Mouse (Mus musculus): ENCODE results near the gene A4gnt. TPM values are rescaled to one million over a fixed set of nuclear protein-coding genes. Genes with fewer than 3 reads are reported as not detected.
"Not testable (repeated sequence)": the region's sequence is repeated elsewhere in the genome, so short reads cannot be mapped to it uniquely, and the experiment has no call there.

Gene A4gnt
- polyA plus RNA-seq, 1 experiment from 2014 or later = 0.07 TPM

GRCm38 (mm10) chr9:99591144-99591543 is 21.2 kb upstream of the A4gnt start:
- H3K9me3 ChIP-seq (ENCODE audit: control insufficient read depth, low read length) = no peaks in the 10 kb centered on the region
- no peak for ATAC-seq (ENCODE audit: low FRiP score, low TSS enrichment)
- H3K27me3 ChIP-seq (ENCODE audit: control insufficient read depth, insufficient read depth, low read length) = no peaks in the 10 kb centered on the region
- no peaks in the 10 kb centered on the region for H3K36me3 ChIP-seq (ENCODE audit: control insufficient read depth, insufficient read depth, low read length)
- no peaks in the 10 kb centered on the region for H3K4me1 ChIP-seq (ENCODE audit: control insufficient read depth, insufficient read depth, low read length)
- no peak overlapping the region for H3K27ac ChIP-seq (ENCODE audit: low read depth, low read length)
- H3K9ac ChIP-seq (ENCODE audit: low read depth, low read length) = no peak overlapping the region
- WGBS = 73% methylated on average over 8 of the region's 8 CpGs
- H3K4me3 ChIP-seq (ENCODE audit: low read length) = no peak overlapping the region
- no peak overlapping the region for H3K4me2 ChIP-seq (replicated peaks; ENCODE audit: low read depth, low read length)

DNA sequence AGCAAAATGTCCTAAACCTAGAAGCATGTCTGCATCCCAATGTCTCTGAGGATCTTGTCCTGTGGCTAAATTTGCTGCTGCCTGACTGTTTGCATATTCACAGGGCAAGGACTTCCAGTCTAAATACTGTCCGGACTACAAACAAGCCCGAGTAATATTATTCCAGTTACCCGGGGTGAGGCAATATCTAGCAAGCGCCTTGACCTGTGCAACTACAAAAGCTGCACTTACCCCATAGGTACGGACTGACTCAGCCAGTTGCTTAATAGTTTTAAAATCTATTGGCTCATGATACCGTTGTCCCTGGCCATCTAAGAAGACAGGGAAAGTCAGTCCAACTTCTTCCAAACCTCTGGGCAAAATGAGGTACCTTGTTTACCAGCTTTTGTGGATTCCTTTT is 13.2 kb upstream of the A4gnt start:
- ATAC-seq (ENCODE audit: low FRiP score, low TSS enrichment); H3K4me3 ChIP-seq (ENCODE audit: low read length); H3K27me3 ChIP-seq (ENCODE audit: control insufficient read depth, insufficient read depth, low read length); H3K9ac ChIP-seq (ENCODE audit: low read depth, low read length); H3K4me2 ChIP-seq (replicated peaks; ENCODE audit: low read depth, low read length); H3K9me3 ChIP-seq (ENCODE audit: control insufficient read depth, low read length); H3K4me1 ChIP-seq (ENCODE audit: control insufficient read depth, insufficient read depth, low read length); H3K36me3 ChIP-seq (ENCODE audit: control insufficient read depth, insufficient read depth, low read length); H3K27ac ChIP-seq (ENCODE audit: low read depth, low read length): not testable (repeated sequence)
- WGBS = 94% methylated on average over 6 of the region's 6 CpGs

GRCm38 (mm10) chr9:99603566-99603965 is 8.7 kb upstream of the A4gnt start:
- no peaks in the 10 kb centered on the region for H3K36me3 ChIP-seq (ENCODE audit: control insufficient read depth, insufficient read depth, low read length)
- WGBS = 59% methylated on average over 2 of the region's 2 CpGs
- no peak for ATAC-seq (ENCODE audit: low FRiP score, low TSS enrichment)
- no peak overlapping the region for H3K4me2 ChIP-seq (replicated peaks; ENCODE audit: low read depth, low read length)
- no peak overlapping the region for H3K4me3 ChIP-seq (ENCODE audit: low read length)
- H3K4me1 ChIP-seq (ENCODE audit: control insufficient read depth, insufficient read depth, low read length) = no peaks in the 10 kb centered on the region
- no peak overlapping the region for H3K9ac ChIP-seq (ENCODE audit: low read depth, low read length)
- no peaks in the 10 kb centered on the region for H3K9me3 ChIP-seq (ENCODE audit: control insufficient read depth, low read length)
- H3K27me3 ChIP-seq (ENCODE audit: control insufficient read depth, insufficient read depth, low read length) = no peaks in the 10 kb centered on the region; the same call in 1 of the 2 replicates
- H3K27ac ChIP-seq (ENCODE audit: low read depth, low read length) = no peak overlapping the region

- WGBS = 96% methylated on average over 8 of the region's 8 CpGs
- ATAC-seq (ENCODE audit: low FRiP score, low TSS enrichment) = no peak
Observed at GRCm38 (mm10) chr9:99619688-99620087, 7.4 kb downstream of the A4gnt start.

GRCm38 (mm10) chr9:99620196-99620595 is 7.9 kb downstream of the A4gnt start:
- Histone ChIP-seq H3K36me3 (ENCODE audit: control insufficient read depth, insufficient read depth, low read length) (no peaks in the 10 kb centered on the region), H3K9ac (ENCODE audit: low read depth, low read length) (no peak overlapping the region), H3K4me3 (ENCODE audit: low read length) (no peak overlapping the region), H3K9me3 (ENCODE audit: control insufficient read depth, low read length) (no peaks in the 10 kb centered on the region), H3K27ac (ENCODE audit: low read depth, low read length) (no peak overlapping the region), H3K4me2 (replicated peaks; ENCODE audit: low read depth, low read length) (no peak overlapping the region), H3K27me3 (ENCODE audit: control insufficient read depth, insufficient read depth, low read length) (no peaks in the 10 kb centered on the region), H3K4me1 (ENCODE audit: control insufficient read depth, insufficient read depth, low read length) (no peaks in the 10 kb centered on the region)
- WGBS = 84% methylated on average over 11 of the region's 11 CpGs
- ATAC-seq (ENCODE audit: low FRiP score, low TSS enrichment) = no peak

More at GRCm38 (mm10) chr9:99619688-99620087, 7.4 kb downstream of the A4gnt start:
- H3K4me3 ChIP-seq (ENCODE audit: low read length) = no peak overlapping the region
- no peaks in the 10 kb centered on the region for H3K36me3 ChIP-seq (ENCODE audit: control insufficient read depth, insufficient read depth, low read length)
- no peaks in the 10 kb centered on the region for H3K27me3 ChIP-seq (ENCODE audit: control insufficient read depth, insufficient read depth, low read length)
- no peak overlapping the region for H3K9ac ChIP-seq (ENCODE audit: low read depth, low read length)
- H3K4me1 ChIP-seq (ENCODE audit: control insufficient read depth, insufficient read depth, low read length) = no peaks in the 10 kb centered on the region
- H3K27ac ChIP-seq (ENCODE audit: low read depth, low read length) = no peak overlapping the region
- no peaks in the 10 kb centered on the region for H3K9me3 ChIP-seq (ENCODE audit: control insufficient read depth, low read length)
- H3K4me2 ChIP-seq (replicated peaks; ENCODE audit: low read depth, low read length) = no peak overlapping the region

GRCm38 (mm10) chr9:99622034-99622433 is 9.7 kb downstream of the A4gnt start:
- Histone ChIP-seq H3K27me3 (ENCODE audit: control insufficient read depth, insufficient read depth, low read length) (no peaks in the 10 kb centered on the region), H3K27ac (ENCODE audit: low read depth, low read length) (no peak overlapping the region), H3K4me2 (replicated peaks; ENCODE audit: low read depth, low read length) (no peak overlapping the region), H3K4me1 (ENCODE audit: control insufficient read depth, insufficient read depth, low read length) (no peaks in the 10 kb centered on the region), H3K4me3 (ENCODE audit: low read length) (no peak overlapping the region), H3K36me3 (ENCODE audit: control insufficient read depth, insufficient read depth, low read length) (no peaks in the 10 kb centered on the region), H3K9me3 (ENCODE audit: control insufficient read depth, low read length) (no peaks in the 10 kb centered on the region), H3K9ac (ENCODE audit: low read depth, low read length) (no peak overlapping the region)
- no peak for ATAC-seq (ENCODE audit: low FRiP score, low TSS enrichment)
- 85% methylated on average over 1 of the region's 1 CpGs for WGBS

GRCm38 (mm10) chr9:99622966-99623365 is 10.7 kb downstream of the A4gnt start:
- H3K4me3 ChIP-seq (ENCODE audit: low read length) = no peak overlapping the region
- no peak overlapping the region for H3K27ac ChIP-seq (ENCODE audit: low read depth, low read length)
- H3K9ac ChIP-seq (ENCODE audit: low read depth, low read length) = no peak overlapping the region
- H3K27me3 ChIP-seq (ENCODE audit: control insufficient read depth, insufficient read depth, low read length) = no peaks in the 10 kb centered on the region
- H3K36me3 ChIP-seq (ENCODE audit: control insufficient read depth, insufficient read depth, low read length) = no peaks in the 10 kb centered on the region
- 48% methylated on average over 2 of the region's 2 CpGs for WGBS
- no peaks in the 10 kb centered on the region for H3K9me3 ChIP-seq (ENCODE audit: control insufficient read depth, low read length)
- H3K4me2 ChIP-seq (replicated peaks; ENCODE audit: low read depth, low read length) = no peak overlapping the region
- no peak for ATAC-seq (ENCODE audit: low FRiP score, low TSS enrichment)
- no peaks in the 10 kb centered on the region for H3K4me1 ChIP-seq (ENCODE audit: control insufficient read depth, insufficient read depth, low read length)

DNA sequence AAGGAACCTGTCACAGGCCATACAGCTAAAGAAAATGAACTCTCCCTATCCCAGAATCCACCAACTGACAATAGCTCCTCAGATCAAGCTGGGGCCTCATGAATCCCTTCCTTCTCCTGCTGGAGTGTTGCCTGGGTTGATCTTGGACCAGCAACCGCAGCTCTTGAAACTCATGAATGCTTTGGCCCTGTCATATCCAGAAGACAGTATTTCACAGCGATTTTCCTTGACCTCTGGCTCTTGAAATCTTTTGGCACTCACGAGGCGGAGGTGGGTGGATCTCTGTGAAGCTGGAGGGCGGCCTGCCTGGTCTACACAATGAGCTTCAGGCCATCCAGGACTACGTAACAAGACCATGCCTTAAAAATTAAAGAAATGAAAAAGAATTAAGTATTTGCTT is 11.8 kb downstream of the A4gnt start:
- H3K9me3 ChIP-seq (ENCODE audit: control insufficient read depth, low read length) = no peaks in the 10 kb centered on the region
- no peak for ATAC-seq (ENCODE audit: low FRiP score, low TSS enrichment)
- 85% methylated on average over 6 of the region's 6 CpGs for WGBS
- no peak overlapping the region for H3K4me2 ChIP-seq (replicated peaks; ENCODE audit: low read depth, low read length)
- no peak overlapping the region for H3K27ac ChIP-seq (ENCODE audit: low read depth, low read length)
- no peak overlapping the region for H3K4me3 ChIP-seq (ENCODE audit: low read length)
- H3K36me3 ChIP-seq (ENCODE audit: control insufficient read depth, insufficient read depth, low read length) = no peaks in the 10 kb centered on the region
- H3K27me3 ChIP-seq (ENCODE audit: control insufficient read depth, insufficient read depth, low read length) = no peaks in the 10 kb centered on the region
- H3K9ac ChIP-seq (ENCODE audit: low read depth, low read length) = no peak overlapping the region
- H3K4me1 ChIP-seq (ENCODE audit: control insufficient read depth, insufficient read depth, low read length) = 0 out of 2 replicates have a peak, but pooled peaks cover 7% of the 10 kb centered on the region

DNA sequence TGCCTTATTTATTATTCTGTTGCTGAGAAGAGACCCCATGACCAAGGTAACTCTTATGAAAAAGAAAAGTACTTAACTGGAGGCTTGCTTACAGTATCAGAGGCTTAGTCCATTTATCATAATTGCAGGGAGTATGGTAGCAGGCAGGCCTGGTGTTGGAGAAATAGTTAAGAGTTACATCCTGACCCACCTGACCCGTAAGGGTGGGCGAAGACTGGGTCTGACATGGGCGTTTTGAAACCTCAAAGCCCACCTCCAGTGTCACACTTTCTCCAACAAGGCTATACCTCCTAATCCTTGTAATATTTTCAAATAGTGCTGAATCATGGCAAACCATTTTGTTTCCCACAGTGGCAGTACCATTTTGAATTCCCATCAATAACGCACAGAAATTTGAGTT is 16.3 kb downstream of the A4gnt start:
- peak overlapping the region; percentile 53 for H3K4me2 ChIP-seq (replicated peaks; ENCODE audit: low read depth, low read length)
- peaks cover 7% of the 10 kb centered on the region for H3K36me3 ChIP-seq (ENCODE audit: control insufficient read depth, insufficient read depth, low read length)
- no peak overlapping the region; the same call in 1 of the 2 replicates for H3K27ac ChIP-seq (ENCODE audit: low read depth, low read length)
- H3K9ac ChIP-seq (ENCODE audit: low read depth, low read length) = peak overlapping the region; percentile 63; the same call in 1 of the 2 replicates
- H3K4me3 ChIP-seq (ENCODE audit: low read length) = no peak overlapping the region; the same call in 1 of the 2 replicates
- ATAC-seq (ENCODE audit: low FRiP score, low TSS enrichment) = no peak
- H3K27me3 ChIP-seq (ENCODE audit: control insufficient read depth, insufficient read depth, low read length) = no peaks in the 10 kb centered on the region
- WGBS = 75% methylated on average over 4 of the region's 4 CpGs
- H3K9me3 ChIP-seq (ENCODE audit: control insufficient read depth, low read length) = no peaks in the 10 kb centered on the region
- peaks cover 13% of the 10 kb centered on the region; the same call in 1 of the 2 replicates for H3K4me1 ChIP-seq (ENCODE audit: control insufficient read depth, insufficient read depth, low read length)

Measured in kidney, embryonic 14.5 days (tissue).